In genomic region chr9:14544034-14544757, GRCm38 (mm10) we compare ENCODE assay signal across 17 mouse cellular contexts. TPM values are rescaled to one million over a fixed set of nuclear protein-coding genes. Genes with fewer than 3 reads are reported as not detected.
A peak's percentile ranks its signal among the peaks of the same experiment; 100 is the strongest.
DNase-seq lines count a peak whose midpoint lies in the region; ATAC-seq and TF ChIP-seq lines count a peak whose summit lies in the region.
"Had no signal": no experiment of that assay in that cellular context is flagged by ENCODE, and none has a peak within 500 bp of the region (broad histone marks: within the 10 kb centered on the region; RNA-seq: fewer than 3 reads in every experiment).

No protein-coding gene starts in this region.

- H3K4me2 ChIP-seq in hindbrain, embryonic 12.5 days (replicated peaks), result no peak overlapping the region
- H3K4me2 ChIP-seq: liver, embryonic 11.5 days had no signal

- no peak overlapping the region for H3K4me3 ChIP-seq in hindbrain, embryonic 10.5 days
- no peak overlapping the region for H3K4me3 ChIP-seq in hindbrain, embryonic 12.5 days
- H3K4me3 ChIP-seq in thymus, adult 2 months (ENCODE audit: control insufficient read depth, insufficient read depth, low read length), result no peak overlapping the region

- TF ChIP-seq POLR2A in thymus, adult 2 months (IDR thresholded peaks at IDR 0.05; ENCODE audit: control insufficient read depth, extremely low read depth, insufficient read depth, low read length, poor library complexity), result no peak

- H3K9ac ChIP-seq in hindbrain, embryonic 12.5 days, result no peak overlapping the region

- no peaks in the 10 kb centered on the region for H3K9me3 ChIP-seq in hindbrain, embryonic 10.5 days
- no peaks in the 10 kb centered on the region for H3K9me3 ChIP-seq in hindbrain, embryonic 12.5 days (replicated peaks)

- H3K27ac ChIP-seq in hindbrain, embryonic 10.5 days, result 0 out of 2 replicates have a peak overlapping the region, but pooled peaks have one; percentile 16
- H3K27ac ChIP-seq in hindbrain, embryonic 12.5 days, result no peak overlapping the region
- H3K27ac ChIP-seq in thymus, adult 2 months (ENCODE audit: control insufficient read depth, insufficient read depth, low read length), result no peak overlapping the region

- no peak for TF ChIP-seq CTCF in thymus, adult 2 months (IDR thresholded peaks at IDR 0.05; ENCODE audit: borderline replicate concordance, control insufficient read depth, extremely low read depth, insufficient read depth, low read length, poor library complexity)

- DNase-seq in hindbrain, embryonic 10.5 days (ENCODE audit: low spot score), result no peak
- DNase-seq in R1 (ENCODE audit: low read depth, low spot score), result peak; percentile 25
- DNase-seq in fat pad, adult 2 months (ENCODE audit: extremely low read depth, low read depth, low spot score), result peak; percentile 21
- peak; percentile 30 for DNase-seq in lung, postnatal 14 days
- DNase-seq in adrenal gland, adult 18-20 months (ENCODE audit: low spot score in 2 of 2), result no peak
- no peak for DNase-seq in thymus, adult 2 months
- DNase-seq: adrenal gland, postnatal 25 days; cerebellum, adult 9-10 months; kidney, adult 11 months; right cerebral cortex, postnatal 4 days had no signal

- 67% methylated on average over 9 of the region's 9 CpGs for WGBS in hindbrain, embryonic 10.5 days
- 63% methylated on average over 9 of the region's 9 CpGs for WGBS in hindbrain, embryonic 12.5 days
- 85% methylated on average over 9 of the region's 9 CpGs for WGBS in thymus, adult 2 months

- peaks cover 10% of the 10 kb centered on the region; the same call in 1 of the 2 replicates for H3K4me1 ChIP-seq in hindbrain, embryonic 10.5 days (replicated peaks)
- 0 out of 2 replicates have a peak, but pooled peaks cover 2% of the 10 kb centered on the region for H3K4me1 ChIP-seq in hindbrain, embryonic 12.5 days
- peaks cover 34% of the 10 kb centered on the region for H3K4me1 ChIP-seq in thymus, adult 2 months (replicated peaks; ENCODE audit: control insufficient read depth, insufficient read depth, low read length)

- ATAC-seq in hindbrain, embryonic 12.5 days (ENCODE audit: low FRiP score), result no peak
- ATAC-seq: CD4-positive, CD25-positive, alpha-beta regulatory T cell, adult 4 months; forebrain, embryonic 16.5 days; hindbrain, embryonic 16.5 days; midbrain, embryonic 16.5 days had no signal

- peaks cover 96% of the 10 kb centered on the region for H3K36me3 ChIP-seq in hindbrain, embryonic 10.5 days
- peaks cover 73% of the 10 kb centered on the region for H3K36me3 ChIP-seq in hindbrain, embryonic 12.5 days
- H3K36me3 ChIP-seq in thymus, adult 2 months (ENCODE audit: control insufficient read depth, insufficient read depth, low read length), result no peaks in the 10 kb centered on the region

- no peaks in the 10 kb centered on the region for H3K27me3 ChIP-seq in hindbrain, embryonic 10.5 days (ENCODE audit: insufficient read depth, poor library complexity, severe bottlenecking)
- H3K27me3 ChIP-seq in hindbrain, embryonic 12.5 days, result no peaks in the 10 kb centered on the region
- no peaks in the 10 kb centered on the region for H3K27me3 ChIP-seq in thymus, adult 2 months (ENCODE audit: control insufficient read depth, insufficient read depth, low read length)

RNA-seq across cellular contexts. Expression of gene Cwc15, which starts 43.8 kb away (rescaled TPM):
- 181 and 193 TPM in 2 replicates for polyA plus RNA-seq in hindbrain, embryonic 10.5 days (2016; fragmentation: Nextera tagmentation; extraction: Ambion mirVana)
- polyA plus RNA-seq in hindbrain, embryonic 12.5 days (2016; fragmentation: Nextera tagmentation; extraction: Ambion mirVana), result 174 and 177 TPM in 2 replicates
- 100 to 1,000 TPM; 101 to 119 TPM for total RNA-seq in adrenal gland, adult 18-20 months (2021)
- 12.3 and 12.6 TPM in 2 replicates for polyA plus RNA-seq in thymus, adult 2 months (2012; rRNA removed)

RNA-seq across cellular contexts. Expression of gene Kdm4d, which starts 43.9 kb away (rescaled TPM):
- polyA plus RNA-seq in hindbrain, embryonic 10.5 days (2016; fragmentation: Nextera tagmentation; extraction: Ambion mirVana), result 0.31 and 0.33 TPM in 2 replicates
- polyA plus RNA-seq in hindbrain, embryonic 12.5 days (2016; fragmentation: Nextera tagmentation; extraction: Ambion mirVana), result 0.19 and 0.43 TPM in 2 replicates
- under 1 TPM; 0.10 to 0.27 TPM for total RNA-seq in adrenal gland, adult 18-20 months (2021)
- polyA plus RNA-seq in thymus, adult 2 months (2012; rRNA removed), result 0.22 and 0.26 TPM in 2 replicates
- total RNA-seq: gastrocnemius, adult 8-10 months had no signal

Comparison
In these comparisons a context has a peak if more than half of its experiments do, and no peak if none do; other contexts are left out.
1. DNase-seq: peak in R1 (single experiment), fat pad, adult 2 months (single experiment) and lung, postnatal 14 days (single experiment); none in hindbrain, embryonic 10.5 days (single experiment), adrenal gland, adult 18-20 months (0 of 2) and thymus, adult 2 months (single experiment).
2. RNA of gene Cwc15, which starts 43.8 kb away (polyA plus RNA-seq): 181 to 193 TPM in hindbrain, embryonic 10.5 days and 174 to 177 TPM in hindbrain, embryonic 12.5 days; 12.3 to 12.6 TPM in thymus, adult 2 months; every median in the first group is over 10 times any median in the second.